Mouse (Mus musculus) heart, postnatal 36 days (tissue): Measurements from ENCODE around the gene Gm12258. TPM values are rescaled to one million over a fixed set of nuclear protein-coding genes. Genes with fewer than 3 reads are reported as not detected.

Experiments used
- DNase-seq, 2 experiments: peaks; one replicate each; pipeline ENCODE4 v3.0.0; 2021 to 2022
- intact Hi-C: fragments of 180-260 bp; cut with DNase I; formaldehyde crosslinking; loops from one replicate; pipeline ENCODE4 v1.15.1; 2025
- total RNA-seq, 2 experiments: library from RNA; stranded (reverse); gene quantifications; 2 replicates each; pipeline ENCODE4 v1.2.3; 2021

Gene Gm12258
- total RNA-seq, 2 experiments from 2014 or later, result 1.5 to 2.5 TPM

DNA sequence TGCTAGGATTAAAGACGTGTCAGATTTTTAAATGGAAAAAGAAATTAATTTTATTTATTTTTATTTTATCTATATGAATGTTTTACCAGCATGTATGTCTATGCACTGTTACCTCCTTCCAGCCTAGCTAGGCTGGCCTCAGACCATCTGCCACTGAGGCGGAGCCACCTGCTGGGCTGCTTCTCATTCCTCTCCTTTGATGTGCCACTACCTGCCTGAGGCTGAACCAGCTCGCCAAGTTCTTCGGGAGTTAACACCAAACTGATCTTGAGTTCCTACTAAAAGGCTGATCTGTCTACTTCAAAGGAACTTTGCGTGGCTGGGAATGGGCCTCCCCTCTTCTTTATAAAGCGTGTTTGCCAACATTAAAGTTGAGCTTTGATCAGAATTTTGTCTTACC, 47.5 kb downstream of the Gm12258 start:
- DNase-seq, result no peak
- intact Hi-C loops, result no loop called here

DNA sequence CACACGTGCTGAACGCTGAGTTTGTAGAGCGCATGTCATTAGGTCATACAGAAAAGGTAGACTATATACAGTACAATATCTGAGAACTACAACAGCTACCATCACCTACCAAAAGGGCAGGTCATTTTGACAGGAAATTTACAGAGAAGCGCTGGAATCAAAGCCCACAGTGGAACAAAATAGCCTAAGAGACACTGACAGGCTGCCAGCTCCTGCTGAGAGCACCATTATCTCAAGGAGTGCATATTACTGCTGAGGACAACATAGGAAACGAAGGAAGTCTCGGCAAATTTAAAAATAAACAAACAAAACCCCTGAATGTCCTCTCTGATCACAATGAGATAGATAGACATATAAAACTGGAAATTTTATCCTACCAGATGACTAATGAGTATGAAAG, 50.5 kb downstream of the Gm12258 start:
- DNase-seq, result no peak
- intact Hi-C loops, result no loop called here

DNA sequence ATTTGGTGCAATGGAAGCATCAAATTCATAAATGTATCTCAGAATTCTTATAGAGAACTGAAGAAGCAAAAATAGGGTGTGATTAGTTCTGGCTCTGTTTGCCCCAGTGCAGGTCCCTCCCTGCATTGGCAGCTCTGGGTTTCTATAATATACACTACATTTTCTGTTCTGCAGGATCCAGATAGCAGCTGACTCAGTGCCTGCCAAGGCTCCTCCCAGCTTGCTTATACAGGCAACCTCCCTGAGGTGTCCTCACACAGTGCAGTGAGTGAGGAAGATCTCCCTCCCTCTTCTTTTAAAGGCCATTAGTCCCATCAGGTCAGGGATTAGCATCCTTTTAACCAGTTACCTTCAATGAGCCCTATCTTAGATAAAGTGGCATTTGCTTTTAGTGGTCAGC, 54.1 kb downstream of the Gm12258 start:
- no peak for DNase-seq
- intact Hi-C loops, result no loop called here

DNA sequence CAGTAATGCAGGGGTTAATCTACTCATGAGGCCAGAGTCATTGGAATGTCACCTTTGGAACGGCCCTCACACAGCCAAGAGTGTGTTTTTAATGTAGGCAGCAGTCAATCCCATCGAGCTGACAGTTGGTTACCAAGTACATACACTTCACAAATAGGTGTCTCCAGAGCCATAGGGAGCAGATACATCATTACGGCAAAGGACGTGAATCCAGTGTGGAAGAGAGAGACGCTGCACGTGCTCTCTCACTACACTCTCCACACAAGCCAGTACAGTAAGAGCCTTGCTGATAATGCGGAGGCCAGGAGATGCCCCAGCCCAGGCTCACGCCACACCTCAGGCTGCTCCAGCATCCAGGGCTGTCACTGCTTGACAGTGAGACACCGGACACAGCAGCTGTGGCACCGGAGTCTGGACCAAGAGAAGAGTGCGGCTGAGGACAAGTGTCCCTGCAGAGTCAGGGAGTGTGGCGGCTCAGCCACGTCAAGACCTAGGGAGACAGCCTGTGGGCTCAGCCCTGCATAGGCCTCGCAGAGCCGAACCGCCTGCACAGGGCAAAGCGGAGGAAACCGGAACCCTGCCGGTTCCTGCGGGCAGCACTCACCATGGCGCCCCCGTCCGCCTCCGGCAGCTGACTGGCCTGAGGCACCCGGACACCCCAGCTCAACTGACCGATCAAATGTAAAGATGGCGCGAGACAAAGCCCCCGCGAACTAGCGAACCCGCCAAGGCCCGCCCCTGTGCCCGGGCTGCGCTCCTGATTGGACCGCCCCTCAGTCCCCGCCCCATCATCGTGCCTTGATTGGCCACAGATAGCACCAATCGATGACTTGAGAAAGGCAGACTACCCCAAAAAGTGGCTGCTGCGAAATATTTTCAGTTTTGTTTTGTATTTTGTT, 56.8 kb downstream of the Gm12258 start, which contains the start of gene Zfp39:
Gene Zfp39, minus strand, starts transcription at position 715 of the 899 bp plus-strand sequence.
- DNase-seq, result peak; percentile 98 to 99
- intact Hi-C loops, result no loop called here

- intact Hi-C loops, result no loop called here
- DNase-seq, result no peak
These were observed 57.4 kb downstream of the Gm12258 start for GRCm38 (mm10) chr11:58904410-58904718.

DNA sequence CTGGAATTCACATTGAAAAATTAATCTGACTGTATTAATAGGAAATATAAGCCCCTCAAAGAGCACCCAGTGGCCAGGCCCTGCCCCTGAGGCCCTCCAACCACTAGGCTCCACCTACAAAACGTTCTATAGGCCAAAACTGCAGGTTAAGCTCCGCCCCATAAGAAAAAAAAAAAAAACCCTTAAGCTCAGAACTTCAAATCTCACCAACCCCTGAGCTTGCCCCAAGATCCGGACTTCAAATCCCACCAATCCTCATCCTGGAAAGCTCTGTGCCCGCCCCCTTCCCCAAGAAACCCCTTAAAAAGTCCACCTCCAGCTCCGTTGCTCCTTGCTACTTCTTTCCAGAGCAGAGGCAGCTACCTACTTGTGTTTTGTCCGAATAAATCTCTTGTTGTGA, 57.9 kb downstream of the Gm12258 start:
- peak; percentile 14 to 15 for DNase-seq
- intact Hi-C loops, result no loop called here

Other genes with a start within 250 kb of the Gm12258 start
- gene 2210407C18Rik, start 231.1 kb upstream of the Gm12258 start, total RNA-seq, result 10 to 100 TPM in 1 of 2 experiments, 1 to 10 TPM in 1; 7.7 to 15.5 TPM
- gene Olfr323, start 216.7 kb upstream of the Gm12258 start, total RNA-seq, result not detected
- not detected for gene Trim58, start 206.7 kb upstream of the Gm12258 start, total RNA-seq
- gene Olfr322, start 188.4 kb upstream of the Gm12258 start, total RNA-seq, result not detected
- not detected for gene Olfr320, start 166.1 kb upstream of the Gm12258 start, total RNA-seq
- not detected for gene Olfr319, start 148.0 kb upstream of the Gm12258 start, total RNA-seq
- gene Olfr318, start 123.1 kb upstream of the Gm12258 start, total RNA-seq, result not detected
- not detected for gene Olfr317, start 107.9 kb upstream of the Gm12258 start, total RNA-seq
- gene Olfr316, start 94.4 kb upstream of the Gm12258 start, total RNA-seq, result not detected
- not detected for gene Olfr315, start 74.0 kb upstream of the Gm12258 start, total RNA-seq
- gene Olfr314, start 64.2 kb upstream of the Gm12258 start, total RNA-seq, result not detected
- not detected for gene Fam183b, start 45.2 kb upstream of the Gm12258 start, total RNA-seq
- gene Olfr313, start 32.2 kb upstream of the Gm12258 start, total RNA-seq, result not detected
- not detected for gene Olfr312, start 17.9 kb upstream of the Gm12258 start, total RNA-seq
- gene Olfr311, start 7.9 kb upstream of the Gm12258 start, total RNA-seq, result not detected
- 1 to 10 TPM; 1.6 to 2.0 TPM for gene 2810021J22Rik, start 20.1 kb downstream of the Gm12258 start, total RNA-seq
- 1 to 10 TPM; 3.4 to 3.7 TPM for gene Zfp39, start 57.1 kb downstream of the Gm12258 start, total RNA-seq
- gene Btnl10, start 70.8 kb downstream of the Gm12258 start, total RNA-seq, result not detected
- gene Rnf187, start 91.8 kb downstream of the Gm12258 start, total RNA-seq, result 100 to 1,000 TPM; 160 to 167 TPM
- gene Hist3h2ba, start 101.8 kb downstream of the Gm12258 start, total RNA-seq, result 1 to 10 TPM; 2.2 to 2.5 TPM
- gene Hist3h2a, start 107.5 kb downstream of the Gm12258 start, total RNA-seq, result 10 to 100 TPM; 15.3 to 17.6 TPM
- under 1 TPM; 0.11 to 0.16 TPM for gene Trim17, start 107.5 kb downstream of the Gm12258 start, total RNA-seq
- gene Trim11, start 130.9 kb downstream of the Gm12258 start, total RNA-seq, result 10 to 100 TPM; 14.5 TPM